Mouse (Mus musculus) kidney, adult 2 months (tissue): ENCODE measurements around the gene Ubl3.

Experiments used
- CTCF ChIP-seq: fragments of 200-500 bp; conservative IDR thresholded peaks from 2 replicates; pipeline ENCODE4 v1.5.1; 2011; ENCODE audit warnings: low read depth, mild to moderate bottlenecking, control low read depth, low read length, moderate library complexity, mixed read lengths; ENCODE audit not compliant: insufficient read depth, insufficient read length
- POLR2A ChIP-seq: fragments of 200-500 bp; IDR thresholded peaks from one replicate; pipeline ENCODE4 v1.6.1; 2011; ENCODE audit warnings: low read depth, low read length, control low read depth

- no peak for TF ChIP-seq POLR2A
- no peak for TF ChIP-seq CTCF
Measured at GRCm38 (mm10) chr5:148500516-148500915, 52.1 kb downstream of the Ubl3 start.
